Mouse (Mus musculus) liver, adult 2 months (tissue): ENCODE results near the gene Gm11555. TPM values are rescaled to one million over a fixed set of nuclear protein-coding genes. Genes with fewer than 3 reads are reported as not detected.
"Not testable (repeated sequence)": the region's sequence is repeated elsewhere in the genome, so short reads cannot be mapped to it uniquely, and the experiment has no call there.

Experiments
- DNase-seq: peaks from one replicate; pipeline ENCODE4 v3.0.0-alpha.2; 2011; ENCODE audit warnings: low read depth, low spot score; ENCODE audit errors: extremely low read depth
- H3K27ac ChIP-seq: fragments of 200-500 bp; replicated peaks from 2 replicates; pipeline ENCODE4 v1.5.1; 2012; ENCODE audit warnings: low read depth, mild to moderate bottlenecking, control low read depth, inconsistent platforms, low read length; ENCODE audit not compliant: insufficient read depth
- H3K27me3 ChIP-seq: fragments of 200-500 bp; 2 replicates; pipeline ENCODE4 v1.6.1; 2012; ENCODE audit warnings: mild to moderate bottlenecking, moderate library complexity, low read length, inconsistent platforms; ENCODE audit not compliant: control insufficient read depth, insufficient read depth
- H3K36me3 ChIP-seq: fragments of 200-500 bp; 2 replicates; pipeline ENCODE4 v1.6.1; 2012; ENCODE audit warnings: low read length, inconsistent platforms; ENCODE audit not compliant: control insufficient read depth, insufficient read depth
- H3K4me1 ChIP-seq: fragments of 200-500 bp; 2 replicates; pipeline ENCODE4 v1.6.1; 2011; ENCODE audit warnings: low read length; ENCODE audit not compliant: control insufficient read depth, insufficient read depth
- H3K4me3 ChIP-seq: fragments of 200-500 bp; 2 replicates; pipeline ENCODE4 v1.5.1; 2011; ENCODE audit warnings: low read depth, mild to moderate bottlenecking, control low read depth, low read length, moderate library complexity; ENCODE audit not compliant: insufficient read depth
- H3K79me2 ChIP-seq: fragments of 200-500 bp; 2 replicates; pipeline ENCODE4 v1.6.1; 2012; ENCODE audit warnings: inconsistent platforms, mild to moderate bottlenecking, low read length, moderate library complexity; ENCODE audit not compliant: control insufficient read depth, insufficient read depth
- H3K9ac ChIP-seq: fragments of 200-500 bp; 2 replicates; pipeline ENCODE4 v1.6.1; 2012; ENCODE audit warnings: low read depth, mild to moderate bottlenecking, control low read depth, inconsistent platforms, low read length
- CTCF ChIP-seq: fragments of 200-500 bp; IDR thresholded peaks from 2 replicates; pipeline ENCODE4 v1.5.1; 2011; ENCODE audit warnings: low read depth, low read length, control low read depth
- POLR2A ChIP-seq: fragments of 200-500 bp; IDR thresholded peaks from 2 replicates; pipeline ENCODE4 v1.6.1; 2011; ENCODE audit warnings: low read length, control low read depth; ENCODE audit not compliant: insufficient read depth; ENCODE audit errors: extremely low read depth
- WGBS: fragments of 180-500 bp; shearing (Covaris S2); methylation state at CpG from one replicate; pipeline ENCODE4 v1.1.7; 2018; 5-methylcytosine and 5-hydroxymethylcytosine counted together
- polyA plus RNA-seq: library from polyadenylated mRNA; depleted of rRNA; stranded (reverse); fragments of >200 nt; gene quantifications from 2 replicates; pipeline ENCODE4 v1.2.3, GENCODE M21; 2012
- total RNA-seq: library from RNA; depleted of rRNA; stranded (reverse); fragments of >200 nt; gene quantifications from 2 replicates; pipeline ENCODE4 v1.2.3, GENCODE M21; 2014

The Gm11555 gene
- total and polyA plus RNA-seq, 2 experiments = not detected

DNA sequence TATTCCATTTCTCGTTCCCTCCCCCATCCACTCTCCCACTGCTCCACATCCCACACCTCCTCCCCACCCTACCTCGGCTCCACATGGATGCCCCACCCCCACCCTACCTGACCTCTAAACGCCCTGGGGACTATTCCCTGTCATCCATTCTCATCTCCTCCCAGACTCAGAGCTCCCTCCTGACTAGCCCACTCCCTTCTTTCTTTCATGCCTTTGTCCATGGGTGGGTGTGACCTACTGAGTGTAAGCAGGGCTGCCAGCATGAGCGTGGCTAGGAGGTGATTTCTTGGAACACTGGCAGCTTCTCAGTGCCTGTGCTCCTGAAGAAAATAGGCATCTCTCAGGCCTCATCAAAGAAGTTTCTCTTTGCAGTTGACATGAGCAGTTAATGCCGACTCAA, 7.0 kb upstream of the Gm11555 start:
- H3K79me2 ChIP-seq = no peaks in the 10 kb centered on the region
- WGBS = 61% methylated on average over 5 of the region's 5 CpGs
- DNase-seq = no peak

DNA sequence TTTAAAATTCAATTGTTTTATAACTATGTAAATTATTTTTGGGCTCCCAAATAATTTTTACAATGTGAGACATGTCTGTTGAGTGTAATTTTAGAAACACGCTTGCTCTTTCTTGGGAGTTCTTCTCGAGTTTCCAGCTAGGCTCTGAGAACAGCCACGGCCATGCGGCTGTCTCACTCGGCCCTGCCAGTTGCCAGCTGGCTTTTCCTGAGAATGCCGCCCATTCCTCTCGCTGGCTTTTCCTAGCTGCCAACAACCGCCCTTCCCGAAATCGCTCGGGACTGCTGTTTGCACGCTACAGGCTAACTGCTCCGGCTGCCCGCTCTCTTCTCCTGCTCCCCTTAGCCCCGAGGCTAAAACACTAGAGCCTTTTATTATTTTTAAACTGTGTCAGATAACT, 3.6 kb downstream of the Gm11555 start:
- H3K4me1 ChIP-seq = no peaks in the 10 kb centered on the region
- H3K27ac ChIP-seq = no peak overlapping the region
- H3K36me3 ChIP-seq = no peaks in the 10 kb centered on the region
- no peak for DNase-seq
- no peak overlapping the region for H3K9ac ChIP-seq
- 86% methylated on average over 15 of the region's 15 CpGs for WGBS
- H3K4me3 ChIP-seq = no peak overlapping the region
- 0 out of 2 replicates have a peak, but pooled peaks cover 4% of the 10 kb centered on the region for H3K27me3 ChIP-seq
- H3K79me2 ChIP-seq = no peaks in the 10 kb centered on the region
- TF ChIP-seq POLR2A (no peak), CTCF (no peak)

More for the DNA sequence above, 7.0 kb upstream of the Gm11555 start:
- Histone ChIP-seq H3K4me1 (no peaks in the 10 kb centered on the region), H3K27ac (no peak overlapping the region), H3K4me3 (no peak overlapping the region), H3K27me3 (peaks cover 3% of the 10 kb centered on the region; the same call in 1 of the 2 replicates), H3K9ac (no peak overlapping the region), H3K36me3 (no peaks in the 10 kb centered on the region)
- TF ChIP-seq CTCF (no peak), POLR2A (no peak)

DNA sequence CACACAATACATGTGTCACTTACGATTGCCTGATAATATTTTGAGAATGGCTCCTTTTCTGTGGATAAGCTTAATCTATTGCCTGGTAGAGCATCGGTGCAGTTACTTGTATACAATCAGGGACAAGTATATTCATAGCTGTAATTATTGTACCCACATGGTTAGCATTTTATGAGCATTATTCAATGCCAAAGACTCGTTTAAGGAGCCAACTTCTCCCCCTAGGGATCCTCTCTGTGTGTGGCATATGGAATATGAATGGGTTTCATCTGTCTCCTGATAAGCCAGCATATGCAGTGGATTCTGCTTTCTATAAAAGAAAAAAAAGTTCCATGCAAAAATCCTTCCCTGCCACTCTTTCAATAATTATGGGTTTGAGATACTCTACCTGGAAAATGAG, 5.7 kb downstream of the Gm11555 start:
- H3K9ac ChIP-seq = no peak overlapping the region
- no peak for DNase-seq
- 81% methylated on average over 3 of the region's 3 CpGs for WGBS
- no peaks in the 10 kb centered on the region for H3K79me2 ChIP-seq
- H3K27me3 ChIP-seq = 0 out of 2 replicates have a peak, but pooled peaks cover 4% of the 10 kb centered on the region
- TF ChIP-seq POLR2A = no peak
- H3K36me3 ChIP-seq = no peaks in the 10 kb centered on the region
- no peaks in the 10 kb centered on the region for H3K4me1 ChIP-seq
- no peak overlapping the region for H3K27ac ChIP-seq
- H3K4me3 ChIP-seq = no peak overlapping the region

DNA sequence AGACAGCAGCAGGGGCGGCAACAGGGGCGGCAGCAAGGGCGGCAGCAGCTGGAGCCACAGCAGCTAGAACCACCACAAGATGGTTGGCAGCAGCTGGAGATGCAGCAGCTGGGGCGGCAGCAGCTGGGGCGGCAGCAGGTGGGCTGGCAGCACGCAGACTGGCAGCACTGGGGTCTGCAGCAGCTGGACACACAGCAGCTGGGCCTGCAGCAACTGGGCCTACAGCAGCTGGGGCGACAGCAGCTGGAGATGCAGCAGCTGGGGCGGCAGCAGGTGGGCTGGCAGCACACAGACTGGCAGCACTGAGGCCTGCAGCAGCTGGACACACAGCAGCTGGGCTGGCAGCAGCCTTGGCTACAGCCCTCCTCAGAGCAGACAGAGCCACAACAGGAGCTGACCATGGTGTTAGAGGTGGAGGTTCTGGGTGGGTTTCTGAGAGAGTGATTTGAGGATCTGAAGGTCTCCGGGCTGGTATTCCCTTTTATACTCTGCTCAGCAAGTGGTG, 6.3 kb downstream of the Gm11555 start, which contains the start of gene Krtap4-7:
TSS of gene Krtap4-7 (minus strand) at position 455 of the 505 bp plus-strand sequence.
- not testable (repeated sequence) for H3K9ac ChIP-seq, DNase-seq, H3K27ac ChIP-seq, H3K4me3 ChIP-seq, H3K79me2 ChIP-seq, H3K27me3 ChIP-seq, H3K36me3 ChIP-seq, H3K4me1 ChIP-seq
- WGBS = 77% methylated on average over 9 of the region's 9 CpGs

DNA sequence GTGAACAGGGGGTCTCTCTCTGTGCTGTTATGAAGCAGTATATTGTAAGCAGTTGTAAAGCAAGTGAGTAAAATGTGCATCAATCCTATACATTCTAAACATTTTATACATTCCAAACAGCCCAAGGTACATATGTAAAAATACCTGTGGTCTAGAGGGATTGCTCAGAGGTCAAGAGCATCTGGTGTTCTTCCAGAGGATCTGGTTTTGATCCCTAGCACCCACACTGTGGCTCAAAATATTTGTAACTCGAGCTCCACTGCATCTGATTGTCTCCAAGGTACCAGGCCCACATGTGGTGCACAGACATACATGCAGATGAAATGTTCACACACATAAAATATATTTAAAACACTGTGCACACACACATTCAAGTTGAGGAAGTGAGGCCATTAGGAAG, 9.1 kb downstream of the Gm11555 start:
- TF ChIP-seq CTCF (no peak), POLR2A (no peak)
- no peak overlapping the region for H3K9ac ChIP-seq
- H3K4me3 ChIP-seq = no peak overlapping the region
- H3K79me2 ChIP-seq = no peaks in the 10 kb centered on the region
- H3K27me3 ChIP-seq = 0 out of 2 replicates have a peak, but pooled peaks cover 4% of the 10 kb centered on the region
- no peaks in the 10 kb centered on the region for H3K36me3 ChIP-seq
- no peak overlapping the region for H3K27ac ChIP-seq
- 24% methylated on average over 1 of the region's 1 CpGs for WGBS
- H3K4me1 ChIP-seq = no peaks in the 10 kb centered on the region
- DNase-seq = no peak

DNA sequence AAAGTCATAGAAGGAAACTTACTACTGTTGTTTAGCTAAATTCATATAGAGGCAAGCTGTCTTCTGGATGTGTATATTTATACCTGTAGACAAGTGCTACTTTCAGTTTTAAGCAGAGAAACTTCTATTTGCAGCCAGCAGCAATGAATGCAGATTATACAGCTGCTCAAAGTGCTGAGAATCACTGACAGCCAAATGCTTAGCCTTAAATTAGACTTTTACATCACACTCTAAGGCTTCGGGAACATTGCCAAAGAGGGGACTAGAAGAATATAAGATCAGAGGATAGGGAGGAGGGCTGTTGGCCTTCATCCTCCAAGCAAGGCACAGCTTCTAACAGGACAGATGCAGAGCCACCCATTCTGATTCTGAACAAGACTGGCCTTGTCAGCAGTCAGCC, 12.9 kb downstream of the Gm11555 start:
- Histone ChIP-seq H3K27me3 (peaks cover 3% of the 10 kb centered on the region), H3K4me3 (no peak overlapping the region), H3K4me1 (no peaks in the 10 kb centered on the region), H3K9ac (no peak overlapping the region), H3K27ac (no peak overlapping the region), H3K36me3 (no peaks in the 10 kb centered on the region), H3K79me2 (no peaks in the 10 kb centered on the region)
- no peak for TF ChIP-seq POLR2A
- WGBS = 80% methylated on average over 1 of the region's 1 CpGs
- no peak for DNase-seq
